Mouse (Mus musculus): ENCODE measurements around the gene Traf6.

DNA sequence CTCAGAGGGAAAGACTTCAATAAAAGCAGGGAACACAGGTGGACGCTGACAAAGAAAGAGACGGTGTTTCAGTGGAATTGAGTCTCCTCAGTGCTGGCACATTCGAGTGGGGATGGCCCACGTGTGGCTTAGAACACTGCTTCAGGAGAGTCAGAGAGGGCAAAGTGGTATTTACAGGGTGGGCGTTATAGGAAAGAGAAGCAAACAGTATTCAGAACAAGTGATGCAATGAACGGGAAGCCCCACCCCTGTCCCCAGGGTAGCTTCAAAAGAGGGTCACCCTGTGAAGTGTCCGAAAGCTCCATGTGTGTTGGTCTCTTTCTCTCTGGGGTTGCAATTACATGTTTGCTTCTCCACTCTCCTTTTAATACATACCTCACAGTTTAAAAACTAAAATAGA, 17.4 kb downstream of the Traf6 start:
- no peak for TF ChIP-seq CTCF (IDR thresholded peaks at IDR 0.05; ENCODE audit: extremely low read depth, insufficient read depth, insufficient read length, insufficient replicate concordance)
- no peak for TF ChIP-seq POLR2A (IDR thresholded peaks at IDR 0.05; ENCODE audit: low read depth, low read length)

Data from spleen, adult 2 months (tissue).